In the genomic region with DNA sequence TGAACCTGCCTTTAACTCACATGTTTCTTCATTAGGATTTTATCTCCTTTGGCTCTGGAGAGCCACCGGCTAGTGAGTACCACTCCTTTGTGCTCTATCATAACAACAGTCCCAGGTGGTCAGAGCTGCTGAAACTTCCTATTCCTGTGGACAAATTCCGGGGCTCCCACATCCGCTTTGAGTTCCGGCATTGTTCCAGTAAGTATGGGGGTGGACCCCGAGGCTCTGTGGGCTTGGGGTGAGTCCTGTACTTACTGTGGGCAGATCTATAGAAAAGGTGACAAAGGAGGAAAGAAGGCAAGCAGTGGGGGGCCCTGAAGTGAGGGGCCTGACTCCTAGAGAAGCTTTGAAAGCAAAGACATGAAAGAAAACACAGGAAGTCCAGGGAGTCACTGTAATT, we compare ENCODE assay signal across 13 mouse cellular contexts.
"Had no signal": no experiment of that assay in that cellular context is flagged by ENCODE, and none has a peak within 500 bp of the region (broad histone marks: within the 10 kb centered on the region; RNA-seq: fewer than 3 reads in every experiment).

No protein-coding gene starts in this region.

- DNase-seq: kidney, postnatal 10 days; kidney, postnatal 36 days; layer of hippocampus, postnatal 36 days; liver, embryonic 13.5 days; lung, adult 2 months; lung, postnatal 14 days; lung, postnatal 4 days; midbrain, embryonic 14.5 days; retina, postnatal 1 day; right cerebral cortex, postnatal 25 days; spleen, adult 18-20 months; thymus, adult 18-20 months; thymus, postnatal 36 days had no signal
